8 mouse cellular contexts compared by ENCODE assay signal in genomic region chr17:12317607-12317953, GRCm38 (mm10). TPM values are rescaled to one million over a fixed set of nuclear protein-coding genes. Genes with fewer than 3 reads are reported as not detected.
DNase-seq lines count a peak whose midpoint lies in the region; ATAC-seq and TF ChIP-seq lines count a peak whose summit lies in the region.

No protein-coding gene starts in this region.

- intact Hi-C loops in left cerebral cortex, adult 2 months (cut with DNase I), result no loop called here
- intact Hi-C loops in left cerebral cortex, postnatal 36 days (cut with DNase I), result loop anchor here (5.0 kb wide), 1 partner anchor 50 kb away; no protein-coding TSS in a partner anchor

- H3K27me3 ChIP-seq in embryonic facial prominence, embryonic 15.5 days, result no peaks in the 10 kb centered on the region
- H3K27me3 ChIP-seq in intestine, postnatal 0 days (replicated peaks; ENCODE audit: control insufficient read depth, insufficient read depth, low read length), result no peaks in the 10 kb centered on the region
- no peaks in the 10 kb centered on the region for H3K27me3 ChIP-seq in neural tube, embryonic 14.5 days (ENCODE audit: control insufficient read depth, insufficient read depth, low read length)

- no peak for DNase-seq in left cerebral cortex, adult 2 months (ENCODE audit: extremely low spot score in 1 of 2, low spot score in 2 of 2)
- DNase-seq in left cerebral cortex, postnatal 36 days (ENCODE audit: low spot score in 2 of 2), result no peak
- DNase-seq in adrenal gland, postnatal 25 days, result no peak
- DNase-seq in urinary bladder, postnatal 36 days (ENCODE audit: low spot score in 2 of 2), result no peak
- no peak for DNase-seq in cerebellum, adult 9-11 months

- H3K4me1 ChIP-seq in embryonic facial prominence, embryonic 15.5 days, result peaks cover 33% of the 10 kb centered on the region
- no peaks in the 10 kb centered on the region for H3K4me1 ChIP-seq in intestine, postnatal 0 days (replicated peaks; ENCODE audit: control insufficient read depth, insufficient read depth, low read length)
- H3K4me1 ChIP-seq in neural tube, embryonic 14.5 days (ENCODE audit: control insufficient read depth, insufficient read depth, low read length), result peaks cover 15% of the 10 kb centered on the region

- H3K4me3 ChIP-seq in left cerebral cortex, adult 2 months, result peak overlapping the region; percentile 92
- H3K4me3 ChIP-seq in embryonic facial prominence, embryonic 15.5 days (replicated peaks), result peak overlapping the region; percentile 98
- peak overlapping the region; percentile 81 for H3K4me3 ChIP-seq in intestine, postnatal 0 days (ENCODE audit: low read depth, low read length)
- H3K4me3 ChIP-seq in neural tube, embryonic 14.5 days (ENCODE audit: low read depth, low read length), result peak overlapping the region; percentile 67

- no peak for ATAC-seq in embryonic facial prominence, embryonic 15.5 days (ENCODE audit: insufficient number of reproducible peaks, low FRiP score, low TSS enrichment, low read depth)
- ATAC-seq in intestine, postnatal 0 days, result no peak
- no peak for ATAC-seq in neural tube, embryonic 14.5 days (ENCODE audit: low read depth)

- peak overlapping the region; percentile 85 for H3K9ac ChIP-seq in embryonic facial prominence, embryonic 15.5 days
- H3K9ac ChIP-seq in intestine, postnatal 0 days (ENCODE audit: low read depth, low read length), result peak overlapping the region; percentile 85; the same call in 1 of the 2 replicates
- H3K9ac ChIP-seq in neural tube, embryonic 14.5 days (replicated peaks; ENCODE audit: low read depth, low read length), result peak overlapping the region; percentile 87

- TF ChIP-seq CTCF in left cerebral cortex, adult 2 months (IDR thresholded peaks at IDR 0.05), result no peak
- TF ChIP-seq CTCF in intestine, postnatal 0 days (IDR thresholded peaks at IDR 0.05; ENCODE audit: low read depth), result no peak

- H3K27ac ChIP-seq in left cerebral cortex, adult 2 months, result peak overlapping the region; percentile 97
- H3K27ac ChIP-seq in embryonic facial prominence, embryonic 15.5 days (replicated peaks), result peak overlapping the region; percentile 97
- 0 out of 2 replicates have a peak overlapping the region, but pooled peaks have one; percentile 76 for H3K27ac ChIP-seq in intestine, postnatal 0 days (ENCODE audit: low read depth, low read length)
- peak overlapping the region; percentile 93 for H3K27ac ChIP-seq in neural tube, embryonic 14.5 days (ENCODE audit: low read depth, low read length)

- H3K4me2 ChIP-seq in embryonic facial prominence, embryonic 15.5 days (replicated peaks), result peak overlapping the region; percentile 71
- peak overlapping the region; percentile 86 for H3K4me2 ChIP-seq in intestine, postnatal 0 days (replicated peaks; ENCODE audit: low read depth)
- peak overlapping the region; percentile 76 for H3K4me2 ChIP-seq in neural tube, embryonic 14.5 days (ENCODE audit: low read depth, low read length)

- no peaks in the 10 kb centered on the region for H3K36me3 ChIP-seq in embryonic facial prominence, embryonic 15.5 days
- 0 out of 2 replicates have a peak, but pooled peaks cover 4% of the 10 kb centered on the region for H3K36me3 ChIP-seq in intestine, postnatal 0 days (ENCODE audit: control insufficient read depth, insufficient read depth)
- no peaks in the 10 kb centered on the region for H3K36me3 ChIP-seq in neural tube, embryonic 14.5 days (ENCODE audit: control insufficient read depth, insufficient read depth, low read length)

- WGBS in embryonic facial prominence, embryonic 15.5 days, result 9% methylated on average over 7 of the region's 7 CpGs
- 4% methylated on average over 7 of the region's 7 CpGs for WGBS in intestine, postnatal 0 days
- WGBS in neural tube, embryonic 14.5 days, result 2% methylated on average over 7 of the region's 7 CpGs

- H3K9me3 ChIP-seq in embryonic facial prominence, embryonic 15.5 days (replicated peaks), result no peaks in the 10 kb centered on the region
- H3K9me3 ChIP-seq in intestine, postnatal 0 days (ENCODE audit: control insufficient read depth), result no peaks in the 10 kb centered on the region
- H3K9me3 ChIP-seq in neural tube, embryonic 14.5 days (ENCODE audit: control insufficient read depth, low read length), result no peaks in the 10 kb centered on the region

RNA-seq across cellular contexts. Expression of gene Map3k4, which starts 1.0 kb away (rescaled TPM):
- 10 to 100 TPM; 50.0 to 50.2 TPM for total RNA-seq in left cerebral cortex, adult 2 months (2021)
- total RNA-seq in left cerebral cortex, postnatal 36 days (2021), result 10 to 100 TPM; 45.1 to 54.7 TPM
- 36.1 and 42.1 TPM in 2 replicates for polyA plus RNA-seq in embryonic facial prominence, embryonic 15.5 days (2015; fragmentation: Nextera tagmentation; extraction: Ambion mirVana)
- polyA plus RNA-seq in intestine, postnatal 0 days (2015; fragmentation: Nextera tagmentation; extraction: Ambion mirVana), result 29.3 and 34.7 TPM in 2 replicates
- 37.1 and 39.8 TPM in 2 replicates for polyA plus RNA-seq in neural tube, embryonic 14.5 days (2014; fragmentation: Nextera tagmentation; extraction: Ambion mirVana)
- 22.2 and 33.3 TPM in 2 replicates for total RNA-seq in adrenal gland, postnatal 25 days (2021)
